Mouse (Mus musculus) cerebellum, adult 9-10 months (tissue): ENCODE measurements at regions not wholly inside any gene's neighbourhood (a gene's known extent, or its start where the extent isn't known, plus 50 kb on each side); places are given as distances from the start of the nearest gene placed in this dataset.

Experiments
- DNase-seq: peaks from one replicate; pipeline ENCODE4 v3.0.0; 2022

DNA sequence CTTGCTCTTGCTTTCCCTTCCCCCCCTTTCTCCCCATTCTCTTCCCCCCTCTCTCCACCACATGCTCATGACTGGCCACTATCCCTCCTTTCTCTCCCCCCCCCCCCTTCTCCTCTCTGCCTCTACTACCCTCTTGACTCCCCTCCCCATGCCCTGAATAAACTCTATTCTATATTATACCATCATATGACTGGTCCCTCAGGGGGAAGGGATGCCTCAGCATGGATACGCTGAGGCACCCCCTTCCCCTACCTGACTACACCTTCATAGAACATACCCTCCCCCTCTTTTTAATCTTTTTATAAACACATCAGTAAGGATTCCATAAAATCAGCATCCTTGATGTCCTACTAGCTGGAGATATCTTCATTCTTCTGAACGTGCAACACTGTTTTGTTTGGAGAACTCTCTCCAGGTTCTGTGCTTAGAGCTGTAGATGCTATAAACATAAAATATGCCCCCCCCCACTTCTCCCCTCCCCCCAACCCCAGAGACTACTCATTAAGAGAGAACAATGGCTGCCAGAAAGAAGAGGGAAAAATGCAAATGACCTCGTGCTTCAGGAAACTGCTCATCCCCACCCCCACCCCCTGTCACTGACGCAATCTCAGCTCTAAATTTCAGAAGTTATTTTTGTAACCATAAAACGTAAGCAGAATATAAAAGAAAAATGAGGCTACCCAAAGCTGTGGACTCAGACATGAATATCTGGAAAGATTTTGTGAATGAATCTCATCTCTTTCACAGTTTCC lies 102.3 kb downstream of the Pja2 start:
- DNase-seq: no peak

DNA sequence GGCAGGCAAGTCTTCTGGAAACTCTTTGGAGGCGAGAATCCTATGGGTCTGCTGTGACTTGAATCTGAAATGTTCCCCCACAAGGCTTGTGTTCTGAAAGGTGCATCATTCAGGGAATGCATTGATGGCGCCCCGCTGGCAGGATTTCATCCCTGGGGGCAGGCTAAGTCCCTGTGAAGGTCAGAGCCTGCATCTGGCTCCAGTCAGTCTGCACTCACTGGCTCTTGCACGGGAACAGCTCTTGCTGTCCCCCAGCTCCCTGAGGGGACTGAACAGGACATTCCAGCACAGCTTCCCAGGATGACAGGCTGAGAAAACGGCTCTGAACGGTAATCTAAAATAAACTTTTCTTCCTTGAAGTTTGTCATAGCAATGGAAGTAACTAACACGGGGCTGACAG lies 117.1 kb downstream of the Pja2 start:
- DNase-seq: no peak

DNA sequence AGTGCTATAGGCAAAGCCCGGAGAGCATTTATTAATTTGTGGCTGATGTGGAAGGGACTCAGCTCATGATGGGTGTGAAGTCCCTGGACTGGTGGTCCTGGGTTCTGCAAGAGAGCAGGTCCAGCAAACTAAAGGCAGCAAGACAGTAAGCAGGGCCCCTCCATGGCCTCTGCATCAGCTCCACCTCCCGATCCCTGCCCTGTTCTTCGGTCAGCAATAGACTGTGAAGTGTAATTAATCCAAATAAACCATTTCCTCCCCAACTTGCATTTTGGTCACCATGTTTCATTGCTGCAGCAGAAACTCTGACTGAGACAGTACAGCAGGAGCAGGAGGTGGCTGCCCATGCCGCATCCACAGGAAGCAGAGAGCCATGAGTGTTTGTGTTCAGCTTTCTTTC lies 118.5 kb downstream of the Pja2 start:
- no peak for DNase-seq

DNA sequence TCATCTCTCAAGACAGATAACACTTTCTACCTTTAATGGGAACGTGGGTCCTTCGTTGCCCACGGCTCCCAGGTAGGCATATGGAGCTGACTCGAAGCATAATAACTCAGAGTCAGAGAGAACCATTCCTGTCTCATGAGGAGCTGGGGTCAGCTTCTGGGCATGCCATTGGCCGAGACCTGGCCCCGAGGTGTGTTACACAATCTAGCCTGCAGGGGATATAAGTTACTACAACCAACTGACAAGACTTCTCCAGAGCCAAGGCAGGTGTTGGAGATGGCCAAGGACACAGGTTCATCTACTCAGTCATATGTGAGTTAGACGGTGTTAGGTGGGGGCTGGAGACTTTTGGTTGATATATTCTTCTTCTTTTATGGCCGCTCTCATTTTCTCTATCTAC lies 120.4 kb downstream of the Pja2 start:
- no peak for DNase-seq

- DNase-seq: no peak
Measured at GRCm38 (mm10) chr17:64210366-64210765, 121.3 kb downstream of the Pja2 start.

- DNase-seq: peak; percentile 84
Measured at GRCm38 (mm10) chr17:64209640-64210039, 122.1 kb downstream of the Pja2 start.

- no peak for DNase-seq
Measured at GRCm38 (mm10) chr17:64208152-64208855, 123.4 kb downstream of the Pja2 start.

DNA sequence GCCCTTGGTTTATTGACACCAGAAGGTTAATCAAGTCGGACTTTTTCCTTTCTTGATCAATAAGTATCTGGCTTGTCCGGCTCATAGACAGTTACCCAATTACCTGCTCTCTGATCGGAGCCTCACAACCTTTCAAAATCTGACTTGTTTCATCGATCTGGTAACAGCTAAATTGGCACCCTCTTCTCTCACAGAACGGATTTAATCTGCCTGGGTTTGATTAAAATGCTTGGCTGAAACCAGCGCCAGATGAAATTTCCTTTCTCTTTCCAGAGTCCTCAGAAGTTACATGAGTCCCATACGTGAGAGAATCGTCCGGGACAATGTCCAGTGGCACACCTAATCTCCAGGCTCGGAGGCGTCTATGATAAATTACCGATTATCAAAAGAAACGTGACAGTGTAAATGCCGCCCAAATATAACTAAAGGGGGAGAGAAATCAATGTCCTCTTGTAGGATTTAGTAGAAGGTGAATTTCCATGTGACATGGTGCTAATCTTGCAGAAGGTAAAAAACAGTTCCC lies 125.5 kb downstream of the Pja2 start:
- no peak for DNase-seq

DNA sequence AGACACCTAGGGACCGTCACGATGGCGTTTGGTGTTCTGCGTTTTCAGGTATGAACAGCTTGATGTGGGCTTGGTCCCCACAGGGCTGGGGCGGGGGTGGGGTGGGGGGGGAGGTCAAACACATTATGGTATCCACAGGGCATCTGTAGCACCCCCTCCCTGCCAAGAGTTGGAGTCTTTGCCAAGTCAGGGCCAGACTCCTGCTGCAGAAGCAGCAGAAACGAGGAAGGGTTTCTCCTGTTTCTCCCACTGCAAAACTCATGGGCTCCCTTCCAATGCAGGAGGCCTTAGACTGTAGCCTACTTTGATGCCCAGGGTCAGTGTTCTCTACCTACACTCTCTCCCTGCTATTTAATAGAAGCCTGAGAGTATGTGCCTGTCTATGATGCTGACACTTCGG lies 128.1 kb downstream of the Pja2 start:
- DNase-seq: no peak

DNA sequence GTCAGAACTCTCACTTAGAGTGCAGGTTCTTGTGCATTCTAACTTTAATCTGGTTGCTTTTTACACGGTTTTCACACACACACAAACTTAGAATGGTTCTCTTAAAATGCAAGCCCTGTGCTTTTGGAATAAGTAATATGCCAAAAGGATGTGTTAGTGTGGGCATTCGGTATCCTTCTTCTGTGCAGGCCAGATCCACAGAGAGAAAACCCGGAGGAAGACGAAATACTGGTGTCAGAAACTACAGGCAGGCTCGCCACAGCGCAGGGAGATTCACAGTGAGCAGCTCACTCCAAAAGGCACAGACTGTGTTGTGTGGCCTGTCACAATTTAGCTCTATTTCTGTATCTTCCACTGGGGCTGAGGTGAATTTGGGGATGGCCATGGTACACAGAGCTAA lies 129.5 kb downstream of the Pja2 start:
- DNase-seq: no peak

GRCm38 (mm10) chr17:64201609-64202008 lies 130.1 kb downstream of the Pja2 start:
- DNase-seq: no peak

GRCm38 (mm10) chr17:64200092-64200877 lies 131.4 kb downstream of the Pja2 start:
- DNase-seq: peak; percentile 36

GRCm38 (mm10) chr17:64199241-64199933 lies 132.3 kb downstream of the Pja2 start:
- DNase-seq: no peak

GRCm38 (mm10) chr17:64196437-64196836 lies 135.3 kb downstream of the Pja2 start:
- no peak for DNase-seq

- DNase-seq: no peak
Measured at GRCm38 (mm10) chr17:64193055-64193454, 138.7 kb downstream of the Pja2 start.
